Mouse (Mus musculus): ENCODE data around the gene Sec14l4.

GRCm38 (mm10) chr11:4041123-4041625, 9.9 kb downstream of the Sec14l4 start:
- no peak for TF ChIP-seq USF1 (IDR thresholded peaks at IDR 0.05; ENCODE audit: low read depth)
- no peak for TF ChIP-seq MYOG (IDR thresholded peaks at IDR 0.05; ENCODE audit: control insufficient read depth in 1 of 3, insufficient read depth in 1 of 3, insufficient read length in 2 of 3, low read depth in 2 of 3)
- TF ChIP-seq POLR2AphosphoS2 (IDR thresholded peaks at IDR 0.05; ENCODE audit: insufficient read length, low read depth), result no peak
- no peak for TF ChIP-seq MYOD1 (IDR thresholded peaks at IDR 0.05; ENCODE audit: control insufficient read depth in 1 of 3, insufficient read length in 2 of 3, low read depth in 2 of 3)
- TF ChIP-seq POLR2A (IDR thresholded peaks at IDR 0.05; ENCODE audit: insufficient read length, low read depth), result no peak
- no peak for TF ChIP-seq CEBPB (IDR thresholded peaks at IDR 0.05; ENCODE audit: insufficient read depth, poor library complexity, severe bottlenecking)
- no peak for TF ChIP-seq MAX (IDR thresholded peaks at IDR 0.05; ENCODE audit: low read depth)
- no peak for TF ChIP-seq REST (IDR thresholded peaks at IDR 0.05; ENCODE audit: insufficient read depth, insufficient read length)
- TF ChIP-seq TCF12 (IDR thresholded peaks at IDR 0.05; ENCODE audit: insufficient read depth, poor library complexity, severe bottlenecking), result no peak

Measured in myocyte (in vitro differentiated cells).